Mouse (Mus musculus) hindbrain, embryonic 16.5 days (tissue): ENCODE measurements around the gene Mfsd14a. TPM values are rescaled to one million over a fixed set of nuclear protein-coding genes. Genes with fewer than 3 reads are reported as not detected.

ENCODE experiments used
- ATAC-seq: fragments of 200-750 bp; cut with Nextera tagmentation; 2 replicates; pipeline ENCODE4 v1.8.0; 2017; ENCODE audit warnings: moderate TSS enrichment, moderate library complexity
- H3K27ac ChIP-seq: fragments of 300-500 bp; sonication (generic); 2 replicates; pipeline ENCODE4 v1.5.1; 2014; ENCODE audit warnings: low read depth, mild to moderate bottlenecking, control low read depth, low read length, moderate library complexity
- H3K27me3 ChIP-seq: fragments of 300-500 bp; sonication (generic); replicated peaks from 2 replicates; pipeline ENCODE4 v1.6.1; 2014; ENCODE audit warnings: low read length; ENCODE audit not compliant: control insufficient read depth, insufficient read depth
- H3K36me3 ChIP-seq: fragments of 300-500 bp; sonication (generic); 2 replicates; pipeline ENCODE4 v1.6.1; 2014; ENCODE audit warnings: mild to moderate bottlenecking, low read length, moderate library complexity, mixed read lengths; ENCODE audit not compliant: control insufficient read depth, insufficient read depth
- H3K4me1 ChIP-seq: fragments of 300-500 bp; sonication (generic); 2 replicates; pipeline ENCODE4 v1.6.1; 2014; ENCODE audit warnings: low read depth, low read length; ENCODE audit not compliant: control insufficient read depth, insufficient read depth
- H3K4me2 ChIP-seq: fragments of 300-500 bp; sonication (generic); 2 replicates; pipeline ENCODE4 v1.6.1; 2014; ENCODE audit warnings: mild to moderate bottlenecking, low read length, control low read depth, moderate library complexity
- H3K4me3 ChIP-seq: fragments of 300-500 bp; sonication (generic); 2 replicates; pipeline ENCODE4 v1.5.1; 2014; ENCODE audit warnings: mild to moderate bottlenecking, low read length, control low read depth, moderate library complexity
- H3K9ac ChIP-seq: fragments of 300-500 bp; sonication (generic); 2 replicates; pipeline ENCODE4 v1.6.1; 2014; ENCODE audit warnings: low read depth, mild to moderate bottlenecking, control low read depth, low read length, moderate library complexity
- H3K9me3 ChIP-seq: fragments of 300-500 bp; sonication (generic); 2 replicates; pipeline ENCODE4 v1.6.1; 2014; ENCODE audit warnings: mild to moderate bottlenecking, low read length, moderate library complexity; ENCODE audit not compliant: control insufficient read depth
- WGBS: fragments of 180-500 bp; shearing (Covaris S2); extraction: QIAGEN DNeasy Blood & Tissue Kit; methylation state at CpG from one replicate; pipeline ENCODE4 v1.1.7; 2014; 5-methylcytosine and 5-hydroxymethylcytosine counted together
- polyA plus RNA-seq: library from polyadenylated mRNA; unstranded; fragments of >200 nt; fragmentation: Nextera tagmentation; extraction: Ambion mirVana; gene quantifications from 2 replicates; pipeline ENCODE4 v1.2.1, GENCODE M21; 2015

Mfsd14a gene
- polyA plus RNA-seq, 1 experiment from 2014 or later = 68.2 TPM

DNA sequence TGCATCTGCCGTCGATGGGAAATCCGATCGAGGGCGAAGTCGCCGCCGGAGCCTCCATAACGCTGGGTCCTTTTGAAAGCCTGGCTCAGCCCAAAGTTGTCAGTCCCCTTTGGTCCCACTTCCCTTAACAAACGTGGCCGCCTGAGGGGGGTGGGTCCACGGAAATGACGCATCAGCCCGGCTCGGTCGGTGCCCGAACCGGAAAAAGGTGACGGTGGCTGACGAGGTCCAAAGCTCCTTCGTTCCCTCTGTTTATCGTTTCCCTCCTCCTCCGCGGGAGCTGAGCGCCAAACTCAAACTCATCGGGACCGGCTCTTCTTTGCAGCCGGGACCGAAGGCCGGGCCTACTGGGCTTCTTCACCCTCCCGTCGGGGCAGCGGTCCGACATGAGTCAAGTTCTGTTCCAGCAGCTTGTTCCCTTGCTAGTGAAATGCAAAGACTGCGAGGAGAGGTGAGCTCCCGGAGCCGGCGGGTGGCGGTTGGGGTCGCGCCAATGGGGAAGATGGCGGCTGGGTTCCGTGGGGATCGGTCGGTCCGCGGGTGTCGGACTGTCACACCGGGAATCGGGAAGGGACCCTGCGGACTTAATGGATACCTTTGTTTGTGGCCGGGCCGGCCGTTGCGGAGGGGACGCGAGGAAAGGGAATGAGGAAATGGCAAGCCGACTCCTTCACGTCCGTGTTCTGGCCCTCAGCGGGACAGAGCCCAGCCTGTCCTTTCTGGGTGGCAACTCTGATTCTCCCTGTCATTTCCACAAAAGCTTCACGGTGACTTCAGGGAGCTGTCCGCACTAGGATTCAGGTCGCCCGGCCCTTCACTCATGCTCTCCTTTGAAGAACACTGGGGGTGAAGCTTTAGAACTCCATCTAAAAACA, 67.5 kb downstream of the Mfsd14a start, which contains the start of gene Sass6:
Gene Sass6, plus strand, starts transcription at position 255 of the 875 bp plus-strand sequence.
- peak; percentile 99 for ATAC-seq
- H3K9ac ChIP-seq = peak within 1 kb of the TSS; percentile 83
- H3K4me2 ChIP-seq = peak within 1 kb of the TSS; percentile 78
- peaks cover 3% of the 10 kb centered on the region for H3K4me1 ChIP-seq
- WGBS = under 1% methylated on average over 62 of the region's 65 CpGs
- H3K9me3 ChIP-seq = no peaks in the 10 kb centered on the region
- H3K27ac ChIP-seq = peak within 1 kb of the TSS; percentile 86
- H3K36me3 ChIP-seq = peaks cover 10% of the 10 kb centered on the region
- no peaks in the 10 kb centered on the region for H3K27me3 ChIP-seq
- H3K4me3 ChIP-seq = peak within 1 kb of the TSS; percentile 60

DNA sequence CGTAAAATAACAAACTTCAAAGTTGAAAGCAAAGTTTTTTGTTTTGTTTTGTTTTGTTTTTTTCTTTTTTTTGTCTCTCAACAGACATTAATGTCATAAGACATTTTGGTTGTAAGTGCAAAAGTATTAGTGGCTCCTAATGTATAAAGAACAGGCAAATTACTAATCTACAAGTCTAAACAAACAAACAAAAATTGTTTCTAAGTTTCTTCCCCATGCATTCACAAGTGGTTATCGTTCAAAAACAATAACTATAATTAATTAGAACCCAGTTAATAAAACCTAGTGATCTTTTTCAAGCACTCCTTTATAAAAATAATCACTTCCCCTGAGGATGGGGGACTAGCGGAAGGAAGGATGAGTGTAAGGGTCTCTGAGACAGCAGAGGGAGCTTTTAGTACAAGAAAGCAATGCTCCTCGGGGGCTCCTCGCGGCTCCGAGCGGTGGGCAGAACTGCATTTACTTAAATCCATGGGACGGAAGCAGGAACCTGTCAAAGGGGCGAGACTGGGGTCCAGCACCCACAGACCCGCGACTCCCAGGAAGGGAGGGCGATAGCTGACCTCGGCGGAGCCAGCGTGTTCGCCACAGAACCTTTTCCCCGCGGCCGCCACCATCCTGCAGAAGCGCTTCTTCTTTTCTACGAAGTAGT, 68.3 kb downstream of the Mfsd14a start:
- Histone ChIP-seq H3K4me2 (peak overlapping the region; percentile 50), H3K36me3 (peaks cover 16% of the 10 kb centered on the region), H3K4me1 (peaks cover 3% of the 10 kb centered on the region), H3K27ac (peak overlapping the region; percentile 86), H3K4me3 (peak overlapping the region; percentile 60), H3K9me3 (no peaks in the 10 kb centered on the region), H3K9ac (peak overlapping the region; percentile 83), H3K27me3 (no peaks in the 10 kb centered on the region)
- peak; percentile 87 for ATAC-seq
- WGBS = 3% methylated on average over 22 of the region's 22 CpGs

DNA sequence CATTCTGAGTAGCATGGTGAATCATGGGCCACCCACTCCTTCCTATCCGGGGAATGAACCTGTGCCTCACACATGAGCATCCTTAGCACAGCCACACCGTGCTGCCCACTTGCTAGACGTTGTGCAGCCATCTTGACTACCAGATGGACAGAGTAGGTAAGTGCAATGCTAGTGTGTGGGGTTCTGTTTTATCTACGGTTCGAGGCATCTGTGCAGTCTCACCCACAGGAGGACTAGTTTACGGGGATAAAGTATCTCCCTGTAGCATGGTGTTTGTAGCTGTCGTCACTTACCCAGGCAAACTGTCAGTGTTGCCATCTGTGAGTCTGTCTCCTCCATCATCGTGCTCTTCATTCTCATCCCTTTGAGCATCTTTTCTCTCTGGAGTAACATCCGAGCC, 80.3 kb downstream of the Mfsd14a start:
- H3K9me3 ChIP-seq = no peaks in the 10 kb centered on the region
- no peaks in the 10 kb centered on the region for H3K27me3 ChIP-seq
- H3K4me1 ChIP-seq = no peaks in the 10 kb centered on the region
- H3K4me3 ChIP-seq = no peak overlapping the region
- no peak for ATAC-seq
- no peak overlapping the region for H3K9ac ChIP-seq
- no peak overlapping the region for H3K27ac ChIP-seq
- WGBS = 97% methylated on average over 9 of the region's 9 CpGs
- H3K36me3 ChIP-seq = peaks cover 16% of the 10 kb centered on the region
- no peak overlapping the region for H3K4me2 ChIP-seq

Other genes with a start within 250 kb of the Mfsd14a start
- gene Cdc14a, start 238.6 kb downstream of the Mfsd14a start, polyA plus RNA-seq = 2.9 and 4.3 TPM in 2 replicates
- gene Rtca, start 154.5 kb downstream of the Mfsd14a start, polyA plus RNA-seq = 113 and 121 TPM in 2 replicates
- 12.5 and 15.1 TPM in 2 replicates for gene Dbt, start 149.6 kb downstream of the Mfsd14a start, polyA plus RNA-seq
- gene Lrrc39, start 99.7 kb downstream of the Mfsd14a start, polyA plus RNA-seq = 0.13 and 0.45 TPM in 2 replicates
- gene Sass6, start 67.7 kb downstream of the Mfsd14a start, polyA plus RNA-seq = 11.5 and 12.3 TPM in 2 replicates
- 22.5 and 25.2 TPM in 2 replicates for gene Trmt13, start 48.1 kb downstream of the Mfsd14a start, polyA plus RNA-seq
- gene Gm43191, start 18.6 kb upstream of the Mfsd14a start, polyA plus RNA-seq = not detected in 2 replicates
- gene Slc35a3, start 50.2 kb upstream of the Mfsd14a start, polyA plus RNA-seq = 7.3 and 8.1 TPM in 2 replicates
- 13.8 and 16.9 TPM in 2 replicates for gene Agl, start 145.5 kb upstream of the Mfsd14a start, polyA plus RNA-seq
- 7.1 and 7.2 TPM in 2 replicates for gene Frrs1, start 196.8 kb upstream of the Mfsd14a start, polyA plus RNA-seq